Mouse (Mus musculus) lung, adult 2 months (tissue): Measurements from ENCODE around the gene Ppfibp1.

Experiments used
- CTCF ChIP-seq: fragments of 200-500 bp; IDR thresholded peaks from 2 replicates; pipeline ENCODE4 v1.5.1; 2011; ENCODE audit warnings: mild to moderate bottlenecking, low read length, control low read depth; ENCODE audit not compliant: insufficient read depth
- POLR2A ChIP-seq: fragments of 200-500 bp; IDR thresholded peaks from 2 replicates; pipeline ENCODE4 v1.6.1; 2011; ENCODE audit warnings: low read depth, mild to moderate bottlenecking, control low read depth, low read length, borderline replicate concordance; ENCODE audit errors: extremely low read depth

GRCm38 (mm10) chr6:146898709-146899108, 10.4 kb downstream of the Ppfibp1 start:
- TF ChIP-seq CTCF, result no peak
- no peak for TF ChIP-seq POLR2A
